In the genomic region with DNA sequence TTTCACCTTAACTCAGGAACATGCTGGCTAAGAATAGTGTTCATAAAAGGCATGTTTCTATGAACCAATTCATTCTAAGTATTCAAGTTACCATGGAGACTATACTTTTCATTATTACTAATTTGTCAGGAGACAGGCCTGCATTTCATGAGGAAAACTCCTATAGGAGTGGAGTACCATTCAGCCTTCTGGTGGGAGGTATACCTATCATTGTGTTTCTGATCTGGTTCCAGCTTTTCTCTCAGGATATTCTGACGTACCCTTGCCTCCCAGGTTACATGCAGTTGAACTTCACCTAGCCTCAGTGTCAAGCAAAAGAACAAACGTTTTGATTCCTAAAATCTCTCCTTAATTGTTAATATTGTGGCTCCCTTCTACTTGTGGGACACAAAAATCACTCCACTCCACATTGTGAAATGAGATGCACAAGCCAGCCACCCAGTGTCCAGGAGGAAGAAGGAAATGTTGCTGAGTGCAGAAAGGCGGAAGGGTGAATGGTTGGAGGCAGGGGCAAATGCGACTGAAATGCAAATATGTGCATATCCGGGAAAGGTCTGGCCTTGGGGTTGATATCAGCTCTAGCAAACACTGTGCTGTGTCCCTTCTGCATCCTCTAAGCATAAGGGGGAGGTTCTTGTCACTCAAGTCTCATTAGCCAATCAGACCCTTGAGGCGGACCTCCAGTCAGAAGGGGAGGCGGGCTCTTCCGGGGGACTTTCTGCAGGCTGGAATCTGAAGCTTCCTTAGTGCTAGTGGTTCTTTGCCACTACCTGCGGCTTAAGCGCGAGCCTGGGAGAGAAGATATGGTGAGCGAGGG, we compare ENCODE assay signal across 8 mouse cellular contexts. TPM values are rescaled to one million over a fixed set of nuclear protein-coding genes. Genes with fewer than 3 reads are reported as not detected.
DNase-seq lines count a peak whose midpoint lies in the region; ATAC-seq and TF ChIP-seq lines count a peak whose summit lies in the region.

Gene D130040H23Rik, plus strand, starts transcription at position 695 of the 817 bp plus-strand sequence.

- H3K36me3 ChIP-seq in embryonic facial prominence, embryonic 14.5 days (ENCODE audit: control insufficient read depth, insufficient read depth, low read length): no peaks in the 10 kb centered on the region
- H3K36me3 ChIP-seq in kidney, embryonic 15.5 days: peaks cover 10% of the 10 kb centered on the region
- peaks cover 5% of the 10 kb centered on the region; the same call in 1 of the 2 replicates for H3K36me3 ChIP-seq in limb, embryonic 15.5 days
- no peaks in the 10 kb centered on the region for H3K36me3 ChIP-seq in midbrain, postnatal 0 days (ENCODE audit: insufficient read depth, low read length)

- H3K4me2 ChIP-seq in embryonic facial prominence, embryonic 14.5 days (ENCODE audit: low read depth, low read length): peak within 1 kb of the TSS; percentile 52
- peak within 1 kb of the TSS; percentile 64 for H3K4me2 ChIP-seq in kidney, embryonic 15.5 days
- peak within 1 kb of the TSS; percentile 57 for H3K4me2 ChIP-seq in limb, embryonic 15.5 days
- peak within 1 kb of the TSS; percentile 63 for H3K4me2 ChIP-seq in midbrain, postnatal 0 days (ENCODE audit: low read depth, low read length, poor library complexity, severe bottlenecking)

- no peaks in the 10 kb centered on the region for H3K27me3 ChIP-seq in embryonic facial prominence, embryonic 14.5 days (replicated peaks; ENCODE audit: control insufficient read depth, insufficient read depth, low read length)
- no peaks in the 10 kb centered on the region for H3K27me3 ChIP-seq in kidney, embryonic 15.5 days
- H3K27me3 ChIP-seq in limb, embryonic 15.5 days: no peaks in the 10 kb centered on the region
- no peaks in the 10 kb centered on the region for H3K27me3 ChIP-seq in midbrain, postnatal 0 days (ENCODE audit: insufficient read depth, low read length)

- no peaks in the 10 kb centered on the region for H3K4me1 ChIP-seq in embryonic facial prominence, embryonic 14.5 days (ENCODE audit: control insufficient read depth, insufficient read depth, low read length)
- H3K4me1 ChIP-seq in kidney, embryonic 15.5 days: peaks cover 11% of the 10 kb centered on the region; the same call in 1 of the 2 replicates
- peaks cover 11% of the 10 kb centered on the region for H3K4me1 ChIP-seq in limb, embryonic 15.5 days
- no peaks in the 10 kb centered on the region for H3K4me1 ChIP-seq in midbrain, postnatal 0 days (ENCODE audit: insufficient read depth, low read length)

- peak within 1 kb of the TSS; percentile 56 for H3K4me3 ChIP-seq in embryonic facial prominence, embryonic 14.5 days (ENCODE audit: low read depth, low read length)
- peak within 1 kb of the TSS; percentile 62 for H3K4me3 ChIP-seq in kidney, embryonic 15.5 days (replicated peaks)
- H3K4me3 ChIP-seq in limb, embryonic 15.5 days: peak within 1 kb of the TSS; percentile 50
- H3K4me3 ChIP-seq in midbrain, postnatal 0 days (ENCODE audit: low read depth, low read length): peak within 1 kb of the TSS; percentile 62

- DNase-seq in B cell, adult 2 months: peak; percentile 73 to 75
- peak; percentile 5 to 31 for DNase-seq in adrenal gland, postnatal 4 days (ENCODE audit: low spot score in 2 of 2)
- peak; percentile 96 for DNase-seq in embryonic facial prominence, embryonic 14.5 days (ENCODE audit: low spot score)
- peak; percentile 81 to 83 for DNase-seq in heart, adult 9 months (ENCODE audit: low spot score in 2 of 2)
- DNase-seq in midbrain, postnatal 0 days (ENCODE audit: low spot score): peak; percentile 95
- peak; percentile 9 to 66 for DNase-seq in spleen, postnatal 10 days (ENCODE audit: low spot score in 2 of 2)

- ATAC-seq in embryonic facial prominence, embryonic 14.5 days (ENCODE audit: low read depth): peak; percentile 100
- peak; percentile 100 for ATAC-seq in kidney, embryonic 15.5 days (replicated peaks; ENCODE audit: low FRiP score)
- ATAC-seq in limb, embryonic 15.5 days (ENCODE audit: insufficient number of reproducible peaks, low FRiP score, low TSS enrichment, low read depth): peak; percentile 97
- ATAC-seq in midbrain, postnatal 0 days (ENCODE audit: low FRiP score): peak; percentile 100

- H3K9ac ChIP-seq in embryonic facial prominence, embryonic 14.5 days (ENCODE audit: low read depth, low read length): peak within 1 kb of the TSS; percentile 75
- H3K9ac ChIP-seq in kidney, embryonic 15.5 days: peak within 1 kb of the TSS; percentile 64
- peak within 1 kb of the TSS; percentile 43 for H3K9ac ChIP-seq in limb, embryonic 15.5 days
- peak within 1 kb of the TSS; percentile 83 for H3K9ac ChIP-seq in midbrain, postnatal 0 days (replicated peaks; ENCODE audit: low read length, poor library complexity, severe bottlenecking)

- 7% methylated on average over 12 of the region's 12 CpGs for WGBS in embryonic facial prominence, embryonic 14.5 days
- 8% methylated on average over 12 of the region's 12 CpGs for WGBS in kidney, embryonic 15.5 days
- WGBS in limb, embryonic 15.5 days: 8% methylated on average over 12 of the region's 12 CpGs
- 4% methylated on average over 12 of the region's 12 CpGs for WGBS in midbrain, postnatal 0 days

- H3K9me3 ChIP-seq in embryonic facial prominence, embryonic 14.5 days (ENCODE audit: control insufficient read depth, low read length): 0 out of 2 replicates have a peak, but pooled peaks cover 7% of the 10 kb centered on the region
- no peaks in the 10 kb centered on the region for H3K9me3 ChIP-seq in kidney, embryonic 15.5 days (replicated peaks)
- H3K9me3 ChIP-seq in limb, embryonic 15.5 days: no peaks in the 10 kb centered on the region
- peaks cover 12% of the 10 kb centered on the region; the same call in 1 of the 2 replicates for H3K9me3 ChIP-seq in midbrain, postnatal 0 days (ENCODE audit: low read length)

- peak within 1 kb of the TSS; percentile 64; the same call in 1 of the 2 replicates for H3K27ac ChIP-seq in embryonic facial prominence, embryonic 14.5 days (replicated peaks; ENCODE audit: low read depth, low read length)
- H3K27ac ChIP-seq in kidney, embryonic 15.5 days: peak within 1 kb of the TSS; percentile 77
- peak within 1 kb of the TSS; percentile 69 for H3K27ac ChIP-seq in limb, embryonic 15.5 days
- H3K27ac ChIP-seq in midbrain, postnatal 0 days (ENCODE audit: low read depth, low read length): peak within 1 kb of the TSS; percentile 91

- TF ChIP-seq CTCF in midbrain, postnatal 0 days (IDR thresholded peaks at IDR 0.05): no peak

RNA-seq across cellular contexts. Expression of gene D130040H23Rik, which starts in this region (rescaled TPM):
- 10 to 100 TPM; 14.9 to 15.4 TPM for total RNA-seq in adrenal gland, postnatal 4 days (2021)
- polyA plus RNA-seq in embryonic facial prominence, embryonic 14.5 days (2014; fragmentation: Nextera tagmentation; extraction: Ambion mirVana): 3.1 and 3.3 TPM in 2 replicates
- polyA plus RNA-seq in kidney, embryonic 15.5 days (2015; fragmentation: Nextera tagmentation; extraction: Ambion mirVana): 5.5 and 5.7 TPM in 2 replicates
- 3.9 and 5.5 TPM in 2 replicates for polyA plus RNA-seq in limb, embryonic 15.5 days (2015; fragmentation: Nextera tagmentation; extraction: Ambion mirVana)
- 10.5 and 14.7 TPM in 2 replicates for total RNA-seq in midbrain, postnatal 0 days (2014; rRNA removed)
- 6.5 and 7.3 TPM in 2 replicates for polyA plus RNA-seq in midbrain, postnatal 0 days (2015; fragmentation: Nextera tagmentation; extraction: Ambion mirVana)

Comparison
In these comparisons a context has a peak if more than half of its experiments do, and no peak if none do; other contexts are left out.
1. Peak in every context shown above with its lines: DNase-seq, ATAC-seq, H3K4me3 ChIP-seq and H3K27ac ChIP-seq.
2. DNase-seq: peak in every context shown above with its lines; median percentile 96 in embryonic facial prominence, embryonic 14.5 days; 95 in midbrain, postnatal 0 days; 82 in heart, adult 9 months; 74 in B cell, adult 2 months; 38 in spleen, postnatal 10 days; 18 in adrenal gland, postnatal 4 days.